Mouse (Mus musculus) ovary, adult 18-20 months (tissue): ENCODE measurements at regions not wholly inside any gene's neighbourhood (a gene's known extent, or its start where the extent isn't known, plus 50 kb on each side); places are given as distances from the start of the nearest gene placed in this dataset.

Experiments used
- DNase-seq: peaks from one replicate; pipeline ENCODE4 v3.0.0; 2022; ENCODE audit warnings: low spot score, mixed read lengths

DNA sequence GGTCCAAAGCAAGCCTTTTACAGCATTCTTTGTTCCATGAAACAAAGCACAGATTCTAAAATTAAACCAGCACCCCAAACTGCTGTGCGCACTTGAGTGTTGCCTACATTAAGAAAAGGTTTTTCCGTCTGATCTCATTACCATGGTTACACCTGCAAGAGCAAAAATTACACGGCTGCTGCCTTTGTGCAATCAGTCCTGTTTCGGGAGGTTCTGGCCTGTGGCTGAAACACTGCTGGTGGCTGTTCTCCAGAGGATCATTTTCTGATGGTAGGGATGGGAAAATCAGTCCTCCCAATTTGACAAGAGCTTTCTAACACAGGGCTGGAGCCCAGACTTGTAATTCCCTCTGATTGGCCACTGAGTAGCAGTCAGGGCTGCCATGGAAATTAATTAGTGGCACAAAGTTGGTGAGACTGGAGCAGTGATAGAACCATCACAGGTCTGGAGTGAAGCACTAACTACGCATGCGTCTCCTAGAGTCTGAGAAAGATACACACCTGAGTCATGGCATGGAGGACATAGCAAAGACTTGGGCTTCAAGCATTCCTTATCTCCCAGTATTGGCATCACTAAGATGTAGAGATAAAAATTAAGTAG lies 114.8 kb upstream of the Fam49a start:
- DNase-seq, result no peak

DNA sequence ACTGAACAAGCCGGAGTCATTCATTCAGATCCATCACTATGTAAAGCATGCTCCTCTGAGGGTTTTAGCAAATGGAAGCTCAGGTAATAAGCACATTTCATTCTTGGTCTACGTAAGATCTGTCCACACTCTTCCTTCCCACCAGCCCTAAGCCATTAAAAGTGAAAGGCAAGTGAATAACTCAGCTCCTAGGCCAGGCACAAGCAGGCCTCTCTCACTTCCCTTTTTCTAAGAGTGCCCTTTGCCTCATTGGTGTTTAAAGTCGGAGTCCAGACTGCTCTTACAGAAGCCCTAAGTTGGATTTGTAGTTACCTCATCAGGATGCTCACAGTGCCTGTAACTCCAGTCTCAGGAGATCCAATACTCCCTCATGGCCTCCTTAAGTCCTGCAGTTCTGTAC lies 114.1 kb upstream of the Fam49a start:
- no peak for DNase-seq

DNA sequence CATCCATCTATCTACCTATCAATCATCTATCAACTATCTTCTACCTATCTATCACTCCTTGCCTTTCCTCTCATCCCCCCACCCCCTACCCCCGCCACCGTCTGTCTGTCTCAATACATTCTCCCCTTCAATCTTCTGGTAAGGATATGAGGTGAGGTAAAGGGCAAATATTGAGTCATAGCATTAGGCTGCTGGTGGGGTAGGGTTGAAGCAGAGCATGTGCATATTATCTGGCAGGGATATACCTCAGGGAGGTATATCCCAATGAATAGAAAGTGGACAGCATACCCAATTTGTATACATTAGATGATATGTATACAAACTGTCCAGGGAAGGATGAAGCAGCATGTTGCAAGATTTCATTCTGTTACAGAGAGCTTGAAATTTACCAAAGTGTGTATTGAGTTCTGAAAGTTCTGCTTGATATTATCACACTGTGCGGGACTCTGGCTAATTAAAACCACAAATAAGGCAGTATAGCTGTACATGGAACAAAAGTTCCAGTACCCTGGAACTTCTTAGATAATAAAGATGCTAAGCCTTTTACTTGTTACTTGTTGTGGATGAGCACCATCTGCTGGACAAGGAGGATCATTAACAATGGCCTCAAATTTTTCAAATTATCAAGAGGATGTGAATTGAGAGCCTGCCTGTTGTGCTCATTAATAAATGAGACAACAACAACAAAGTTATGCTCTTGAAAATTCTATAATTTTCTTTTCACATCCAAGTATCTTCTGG lies 113.1 kb upstream of the Fam49a start:
- no peak for DNase-seq

DNA sequence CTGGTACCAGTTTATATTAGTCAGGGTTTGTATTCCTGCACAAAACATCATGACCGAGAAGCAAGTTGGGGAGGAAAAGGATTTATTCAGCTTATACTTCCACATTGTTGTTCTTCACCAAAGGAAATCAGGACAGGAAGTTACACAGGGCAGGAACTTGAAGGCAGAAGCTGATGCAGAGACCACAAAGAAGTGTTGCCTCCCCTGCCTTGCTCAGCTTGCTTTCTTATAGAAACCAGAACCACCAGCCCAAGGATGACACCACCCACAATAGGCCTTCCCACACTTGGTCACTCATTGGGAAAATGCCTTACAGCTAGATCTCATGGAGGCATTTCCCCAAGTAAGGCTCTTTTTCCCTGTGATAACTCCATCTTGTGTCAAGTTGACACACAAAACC lies 97.5 kb upstream of the Fam49a start:
- DNase-seq, result no peak

DNA sequence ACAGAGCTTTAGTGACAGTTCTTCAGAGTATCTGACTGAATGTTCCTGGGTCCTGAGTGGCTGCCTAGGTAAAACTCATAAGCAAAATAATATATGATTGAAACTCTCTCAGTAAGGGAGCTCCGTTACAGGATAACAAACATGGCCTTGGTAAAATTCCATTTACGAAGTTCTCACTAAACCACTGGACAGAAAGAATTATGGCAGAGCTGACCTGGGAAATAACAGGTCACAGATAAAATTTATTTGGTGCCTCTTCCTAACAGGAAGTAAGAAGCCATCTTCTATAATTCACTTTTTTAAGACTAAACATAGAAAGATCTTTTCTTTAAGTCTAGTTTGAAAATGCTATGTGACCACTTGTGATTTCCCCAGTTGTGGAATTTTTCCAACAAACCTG lies 91.4 kb upstream of the Fam49a start:
- DNase-seq, result no peak

DNA sequence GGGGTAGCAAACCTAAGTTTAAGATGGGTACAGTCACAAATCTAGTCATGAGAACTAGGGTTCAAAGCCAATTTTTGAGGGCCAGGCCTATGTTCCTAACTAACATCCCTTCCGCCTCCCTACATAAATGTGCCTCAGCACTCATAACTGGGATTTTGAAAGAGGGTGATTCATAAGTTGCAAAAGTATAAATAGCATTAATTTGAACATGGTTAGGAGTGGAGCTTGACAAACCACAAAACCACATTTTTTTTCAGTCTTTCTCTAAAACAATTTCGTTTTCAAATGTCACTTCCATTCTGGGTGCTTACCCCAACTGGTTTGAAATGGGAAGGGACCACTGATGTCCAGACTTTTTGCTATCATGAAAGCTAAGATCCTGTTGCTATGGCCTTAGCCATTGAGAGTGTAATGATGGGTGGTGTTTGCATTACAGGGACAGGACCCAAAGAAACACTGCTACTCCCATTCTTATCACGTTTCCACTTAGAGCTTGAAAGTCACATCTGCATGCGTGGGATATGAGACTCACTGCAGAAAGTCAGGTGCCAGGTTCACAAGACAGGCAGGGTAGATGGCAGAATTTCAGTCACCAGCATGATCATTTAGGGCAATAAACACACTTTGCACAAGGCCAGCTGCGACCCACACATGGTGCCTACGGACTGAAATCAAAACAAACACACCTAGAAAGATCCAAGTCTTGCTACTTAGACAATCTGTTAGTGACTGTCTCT lies 89.7 kb upstream of the Fam49a start:
- DNase-seq, result no peak

DNA sequence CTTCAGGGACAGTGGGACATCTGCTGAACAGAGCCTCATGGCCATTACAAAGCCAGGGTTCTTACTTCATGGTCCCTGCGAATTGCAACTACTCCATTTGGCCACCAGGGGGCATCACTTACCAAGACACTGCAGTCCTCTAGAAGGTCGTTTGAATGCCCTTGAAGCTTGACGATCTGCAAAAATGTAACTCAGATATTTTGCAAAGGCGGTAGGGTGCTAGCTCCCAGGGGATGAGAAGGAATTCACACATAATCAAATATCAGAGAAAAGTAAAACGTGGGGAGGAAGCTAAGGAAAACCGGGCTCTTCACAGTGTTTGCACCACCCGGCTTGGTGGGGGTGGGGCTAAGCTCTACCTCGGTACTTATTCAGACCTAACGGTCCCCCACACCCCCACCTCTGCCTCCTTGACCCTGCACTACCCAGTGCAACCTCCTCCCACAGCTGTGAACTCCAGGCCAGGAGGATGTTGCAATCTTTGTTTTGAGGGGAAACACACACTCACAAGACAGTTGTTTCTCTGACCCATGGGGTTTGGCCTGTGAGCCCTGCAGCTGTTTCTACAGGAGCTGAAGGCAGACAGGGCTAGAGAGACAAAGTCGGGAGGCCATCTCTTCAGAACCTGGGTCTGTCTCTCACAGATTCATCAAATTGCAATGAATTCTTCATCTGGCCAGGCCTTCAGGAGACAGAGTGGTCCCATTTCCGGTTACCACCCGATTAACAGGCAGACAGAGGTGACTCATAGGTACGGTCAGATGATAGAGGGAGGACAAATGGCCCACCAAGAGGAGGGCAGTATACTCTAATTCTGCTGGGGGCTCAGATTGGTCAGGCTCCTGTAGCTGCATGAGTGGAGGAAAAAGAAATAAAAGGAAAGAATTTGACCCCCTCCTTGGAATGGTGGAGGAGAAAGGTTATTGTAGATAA lies 85.3 kb upstream of the Fam49a start:
- peak; percentile 68 for DNase-seq

DNA sequence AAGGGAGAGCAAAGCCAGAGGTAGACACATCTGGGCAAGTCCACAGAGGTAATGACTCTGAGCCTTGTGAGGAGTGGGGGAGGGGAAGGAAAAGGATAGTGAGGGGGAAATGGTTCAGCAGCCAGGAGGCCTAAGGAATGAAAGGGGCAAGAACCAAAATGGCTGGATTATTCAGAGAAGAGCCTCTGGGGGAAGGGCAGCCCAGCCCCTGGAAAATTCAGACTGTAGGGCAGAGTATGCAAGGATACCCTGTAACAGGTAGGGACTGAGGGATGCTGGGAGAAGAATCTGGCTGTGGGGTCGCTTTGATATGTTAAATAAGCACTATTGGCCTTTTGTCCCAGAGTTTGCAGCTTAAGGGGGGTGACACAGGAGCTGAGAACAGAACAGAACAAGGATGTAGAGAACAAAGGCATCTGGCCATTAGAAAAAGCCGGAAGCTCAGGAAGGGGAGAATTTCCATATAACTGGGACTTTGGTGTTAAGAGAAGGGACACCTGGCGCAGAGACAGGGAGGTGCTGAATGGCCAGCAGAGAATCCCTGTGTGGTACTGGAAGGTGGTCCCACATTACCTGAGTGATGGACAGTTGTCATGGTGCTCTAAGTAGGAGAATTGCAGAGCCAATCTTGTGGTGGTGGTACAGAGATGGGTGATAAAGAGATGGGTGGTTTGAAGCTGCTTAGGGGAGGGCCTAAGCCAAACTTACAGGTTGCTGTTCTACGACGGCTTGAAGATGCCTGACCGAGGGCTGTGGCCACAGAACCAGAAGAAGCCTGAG lies 84.5 kb upstream of the Fam49a start:
- DNase-seq, result no peak

DNA sequence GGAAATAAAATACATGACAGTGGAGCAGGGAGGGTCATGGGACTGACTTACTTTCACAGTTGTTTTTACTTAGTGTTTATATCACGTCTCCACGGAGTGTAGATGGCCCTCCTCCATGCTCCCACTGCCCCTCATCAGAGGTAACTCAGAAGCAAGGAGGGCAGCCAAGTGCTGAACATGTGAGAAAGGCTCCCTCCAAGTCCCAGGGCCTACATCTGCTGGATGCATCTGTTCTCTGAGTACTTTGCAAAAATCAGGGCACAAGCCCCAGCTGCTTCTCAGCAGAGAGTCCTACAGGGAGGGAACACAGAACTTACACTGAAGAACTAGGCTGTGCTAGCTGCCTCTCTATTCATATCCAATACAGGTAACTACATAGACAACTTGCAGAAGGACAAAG lies 83.5 kb upstream of the Fam49a start:
- no peak for DNase-seq

DNA sequence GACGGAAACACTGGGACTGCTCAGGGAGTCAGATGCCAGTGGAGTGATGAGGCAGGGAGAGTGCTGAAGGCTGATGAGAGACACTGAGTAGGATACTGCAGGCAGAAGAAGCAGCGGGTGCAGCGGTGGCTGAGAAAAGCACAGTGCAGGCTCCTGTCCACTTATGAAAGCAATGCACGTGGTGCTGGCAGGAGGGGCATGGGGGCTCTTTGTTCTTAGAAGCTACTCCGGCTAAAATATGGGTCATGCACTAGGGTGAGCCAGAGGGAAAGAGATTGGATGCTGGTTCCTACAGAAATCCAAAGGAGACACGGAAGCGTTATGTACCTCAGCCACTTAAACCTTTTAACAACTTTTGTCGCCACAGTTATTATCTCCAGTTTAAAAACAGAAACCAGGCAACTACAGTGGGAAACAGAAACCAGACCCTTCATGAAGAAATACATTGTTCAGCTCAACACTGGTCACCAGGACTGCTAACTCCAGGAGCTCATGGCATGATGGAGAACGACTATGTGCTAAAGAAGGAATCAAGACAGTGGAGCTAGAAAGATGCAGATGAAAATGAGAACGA lies 82.6 kb upstream of the Fam49a start:
- no peak for DNase-seq

DNA sequence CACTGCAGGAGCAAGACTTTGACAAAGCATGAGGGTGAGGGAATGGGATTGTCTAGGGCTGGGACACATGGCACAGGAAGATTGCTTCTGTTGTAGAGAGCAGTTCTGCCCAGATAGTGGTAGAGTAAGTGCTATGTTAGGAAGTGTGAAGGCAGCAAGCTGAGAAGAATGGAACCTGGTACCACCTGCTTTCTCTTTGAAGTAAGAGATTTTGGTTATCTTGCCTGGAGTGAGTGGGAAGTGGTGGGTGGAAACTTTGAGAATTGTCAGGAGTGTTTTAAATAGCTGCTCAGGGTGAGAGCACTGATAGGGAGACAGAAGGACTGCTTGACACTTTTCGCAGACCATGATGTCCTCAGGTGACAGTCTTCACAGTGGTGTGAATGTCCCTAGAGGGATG lies 81.0 kb upstream of the Fam49a start:
- DNase-seq, result no peak

DNA sequence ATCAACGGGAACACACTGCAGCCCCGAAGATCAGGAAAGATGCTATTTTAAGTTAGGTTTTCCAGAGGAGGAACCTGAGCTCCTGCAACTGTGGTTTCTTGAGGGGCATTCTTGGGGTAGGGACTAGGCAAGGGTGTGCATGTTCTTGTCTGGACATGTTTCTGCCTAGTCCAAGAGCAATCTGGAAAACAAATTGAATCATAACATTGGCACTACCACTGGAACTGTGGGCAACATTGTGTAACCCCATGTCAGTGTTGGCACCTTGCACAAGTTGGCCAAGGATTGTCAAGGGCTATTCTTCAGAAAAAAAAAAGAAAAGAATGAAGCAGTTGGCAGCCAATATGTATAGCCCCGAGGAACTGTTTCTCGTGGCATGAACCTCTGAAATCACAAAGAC lies 80.3 kb upstream of the Fam49a start:
- no peak for DNase-seq

DNA sequence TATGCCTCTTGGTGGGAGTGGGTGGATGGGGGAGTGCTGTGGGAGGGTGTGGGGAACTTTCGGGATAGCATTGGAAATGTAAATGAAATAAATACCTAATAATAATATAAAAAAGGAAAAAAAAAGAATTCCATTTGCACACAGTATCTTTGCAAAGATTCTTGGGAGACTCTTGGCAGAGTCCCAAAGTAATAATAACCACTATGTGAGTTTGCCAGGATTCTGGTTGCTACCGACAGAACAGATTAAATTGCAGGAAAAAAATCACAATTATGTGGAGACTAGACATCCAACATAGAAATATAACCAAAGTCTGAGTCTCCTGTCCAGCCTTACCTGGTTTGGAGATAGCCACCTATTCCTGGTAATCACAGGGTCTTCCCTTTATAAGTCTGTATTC lies 75.6 kb upstream of the Fam49a start:
- DNase-seq, result no peak

DNA sequence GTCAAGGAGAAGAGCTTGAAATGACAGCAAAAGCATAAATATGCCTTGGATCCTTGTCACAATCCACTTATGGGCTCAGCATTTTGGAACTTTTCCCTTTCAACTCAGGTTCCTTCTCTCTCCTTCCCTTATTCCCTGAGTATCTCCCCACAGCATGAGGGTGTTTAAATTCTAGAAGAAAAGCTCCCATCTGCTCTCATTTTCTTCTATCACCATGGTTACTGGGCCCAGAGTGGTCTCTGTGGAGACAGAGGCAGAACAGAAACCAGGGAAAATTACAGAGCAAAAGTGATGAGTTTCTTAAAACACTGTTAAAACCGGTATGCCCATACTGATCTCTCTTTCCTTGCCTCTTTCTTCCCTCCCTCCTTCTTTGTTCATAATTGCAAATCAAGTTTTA lies 66.9 kb upstream of the Fam49a start:
- no peak for DNase-seq

DNA sequence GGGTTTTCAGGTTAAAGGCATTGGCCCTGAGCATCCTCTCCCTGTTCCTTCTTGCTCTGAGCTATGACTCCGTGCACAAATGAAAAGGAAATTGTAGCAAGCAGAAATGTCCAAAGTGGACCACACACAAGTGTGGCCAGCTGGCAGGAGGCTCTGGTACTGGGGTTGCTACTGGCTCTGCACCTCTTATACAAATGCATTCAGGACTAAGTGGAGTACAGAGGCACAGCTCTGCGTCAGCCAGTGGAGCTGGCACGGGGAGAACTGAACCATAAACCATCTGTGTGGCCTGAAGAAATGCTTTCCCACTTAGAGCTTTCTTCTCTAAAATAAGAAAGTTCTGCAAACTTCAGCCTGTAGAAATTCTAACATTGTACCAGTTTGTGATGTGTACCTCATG lies 65.3 kb upstream of the Fam49a start:
- DNase-seq, result no peak

DNA sequence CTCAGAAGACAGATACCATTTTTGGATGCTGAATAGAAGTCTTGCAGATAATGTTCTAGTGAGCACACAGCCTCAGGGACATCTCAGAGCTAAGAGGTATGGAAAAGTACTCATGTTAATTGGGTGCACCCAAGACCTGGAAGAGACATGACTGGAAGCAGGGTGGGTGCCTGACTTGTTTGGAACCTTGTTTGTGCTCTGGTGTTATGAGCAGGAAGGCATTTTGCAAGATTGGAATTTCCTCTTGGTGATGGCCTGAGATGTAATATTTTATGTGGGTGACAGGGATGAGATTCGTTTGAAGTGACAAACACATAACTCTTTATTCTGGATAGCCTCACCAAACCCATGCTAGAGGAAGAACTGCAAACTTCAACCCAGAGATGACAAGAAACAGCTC lies 53.7 kb upstream of the Fam49a start:
- no peak for DNase-seq
